Mouse (Mus musculus): ENCODE results near the gene Grpel1.

DNA sequence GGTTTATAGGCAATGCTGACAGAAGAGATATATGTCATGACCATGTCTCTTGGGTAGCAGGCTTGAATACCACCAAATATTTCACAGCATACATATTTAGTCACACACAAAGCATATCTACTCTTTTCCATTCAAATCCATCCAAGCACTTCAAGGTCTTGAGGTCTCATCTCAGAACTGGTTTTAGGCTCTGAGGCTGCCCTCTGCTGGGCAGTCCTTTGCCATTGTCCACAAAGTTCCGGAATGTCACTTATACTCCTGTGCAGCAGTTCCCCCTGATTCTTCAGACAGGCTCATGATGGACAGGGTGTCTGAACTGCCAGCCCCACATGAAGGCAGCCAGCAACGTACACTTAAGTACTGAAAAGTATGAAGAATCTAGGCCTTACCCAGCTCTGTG is 24.4 kb downstream of the Grpel1 start:
- no peak for TF ChIP-seq MAFK (IDR thresholded peaks at IDR 0.05; ENCODE audit: insufficient read depth, low read depth, low read length)
- TF ChIP-seq ZC3H11A (IDR thresholded peaks at IDR 0.05; ENCODE audit: borderline replicate concordance, low read depth, low read length): no peak
- no peak for TF ChIP-seq CHD2 (IDR thresholded peaks at IDR 0.05; ENCODE audit: low read depth, low read length)
